Mouse (Mus musculus): ENCODE results near the gene Pkd1.

DNA sequence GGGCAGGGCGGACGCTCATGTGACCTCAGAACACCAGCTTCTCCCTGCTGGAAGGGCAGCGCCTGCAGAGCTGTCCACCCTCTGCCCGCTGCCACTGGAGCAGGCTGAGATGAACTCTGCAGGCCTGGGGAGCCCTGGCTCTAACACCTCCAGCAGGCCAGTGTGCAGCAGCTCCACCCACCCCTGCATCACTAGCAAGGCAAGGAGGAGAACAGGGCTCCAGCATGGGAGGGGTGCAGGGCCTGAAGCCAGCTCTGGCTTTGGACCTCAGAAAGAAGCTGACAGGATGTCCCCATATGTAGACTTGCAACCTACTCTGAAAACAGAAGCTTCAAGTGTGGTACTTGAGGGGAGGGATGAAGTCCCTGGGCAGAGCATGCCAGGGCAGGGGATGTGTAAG lies 50.9 kb downstream of the Pkd1 start:
- TF ChIP-seq CTCF (conservative IDR thresholded peaks at IDR 0.05; ENCODE audit: insufficient read depth, insufficient read length, low read depth, low read length) (no peak), POLR2A (IDR thresholded peaks at IDR 0.05; ENCODE audit: low read depth, low read length) (no peak)

Data from kidney, adult 2 months (tissue).